In the genomic region with DNA sequence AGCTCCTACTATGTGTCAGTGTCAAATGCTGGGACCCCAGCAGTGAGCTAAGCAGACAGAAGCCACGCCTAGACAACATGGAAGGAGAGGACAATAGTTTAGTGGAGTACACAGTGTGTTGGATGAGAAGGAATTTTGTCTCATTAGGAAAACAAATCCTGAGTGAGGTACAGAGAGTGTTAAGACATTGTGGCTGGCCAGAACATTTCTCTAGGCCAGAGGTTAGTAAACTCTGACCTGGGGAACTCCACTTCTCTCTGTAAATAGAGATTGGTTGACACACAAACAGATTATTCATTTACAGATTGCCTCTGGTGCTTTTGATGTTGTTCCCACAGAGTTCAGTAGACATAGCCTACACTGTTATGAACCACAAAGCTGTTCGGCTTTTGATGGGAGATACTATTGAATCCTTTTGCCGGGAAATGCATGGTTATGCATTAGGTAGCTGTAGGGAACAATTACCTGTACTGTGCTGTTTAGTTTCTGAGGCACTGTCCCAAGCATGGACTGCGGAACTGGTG, we compare ENCODE assay signal across 15 mouse cellular contexts. TPM values are rescaled to one million over a fixed set of nuclear protein-coding genes. Genes with fewer than 3 reads are reported as not detected.
"Had no signal": no experiment of that assay in that cellular context is flagged by ENCODE, and none has a peak within 500 bp of the region (broad histone marks: within the 10 kb centered on the region; RNA-seq: fewer than 3 reads in every experiment).

No protein-coding gene starts in this region.

- H3K9ac ChIP-seq: lung, embryonic 15.5 days; neural tube, embryonic 13.5 days had no signal

- ATAC-seq: hindbrain, postnatal 0 days; midbrain, embryonic 16.5 days had no signal

- H3K4me2 ChIP-seq: lung, embryonic 15.5 days; midbrain, embryonic 11.5 days; neural tube, embryonic 13.5 days had no signal

- DNase-seq: kidney, adult 11 months; lung, postnatal 14 days; right cerebral cortex, postnatal 25 days; thymus, adult 18-20 months; thymus, postnatal 14 days had no signal

- H3K27ac ChIP-seq: hindbrain, postnatal 0 days; kidney, postnatal 0 days; left cerebral cortex, adult 2 months; limb, embryonic 10.5 days; lung, embryonic 15.5 days; macrophage; neural tube, embryonic 13.5 days had no signal

- H3K4me1 ChIP-seq: limb, embryonic 10.5 days; lung, embryonic 15.5 days; megakaryocyte, embryonic 14.5 days; neural tube, embryonic 13.5 days had no signal

- H3K4me3 ChIP-seq: left cerebral cortex, adult 2 months; limb, embryonic 10.5 days; lung, embryonic 15.5 days; megakaryocyte, embryonic 14.5 days; neural tube, embryonic 13.5 days had no signal

- H3K36me3 ChIP-seq: limb, embryonic 10.5 days; lung, embryonic 15.5 days; neural tube, embryonic 13.5 days had no signal

- H3K9me3 ChIP-seq: limb, embryonic 10.5 days; lung, embryonic 15.5 days; megakaryocyte, embryonic 14.5 days; neural tube, embryonic 13.5 days had no signal

RNA-seq across cellular contexts. Expression of gene Adgrg2, which starts 22.5 kb away (rescaled TPM):
- polyA plus RNA-seq: macrophage had no signal
